Mouse (Mus musculus) liver, adult 2 months (tissue): Measurements from ENCODE around the gene Krtap21-1.

Experiments used
- CTCF ChIP-seq: fragments of 200-500 bp; IDR thresholded peaks from 2 replicates; pipeline ENCODE4 v1.5.1; 2011; ENCODE audit warnings: low read depth, low read length, control low read depth
- POLR2A ChIP-seq: fragments of 200-500 bp; IDR thresholded peaks from 2 replicates; pipeline ENCODE4 v1.6.1; 2011; ENCODE audit warnings: low read length, control low read depth; ENCODE audit not compliant: insufficient read depth; ENCODE audit errors: extremely low read depth

GRCm38 (mm10) chr16:89420011-89420410 is 16.3 kb upstream of the Krtap21-1 start, which contains the start of gene Krtap6-2:
- no peak for TF ChIP-seq CTCF
- no peak for TF ChIP-seq POLR2A
